Mouse (Mus musculus): ENCODE measurements at regions not wholly inside any gene's neighbourhood (a gene's known extent, or its start where the extent isn't known, plus 50 kb on each side); places are given as distances from the start of the nearest gene placed in this dataset.

GRCm38 (mm10) chr3:52198751-52199738 lies 69.1 kb upstream of the Foxo1 start:
- Histone ChIP-seq H3K27ac (no peak overlapping the region), H3K27me3 (ENCODE audit: low read depth, poor library complexity, severe bottlenecking) (no peaks in the 10 kb centered on the region), H3K36me3 (no peaks in the 10 kb centered on the region), H3K4me3 (no peak overlapping the region), H3K4me1 (peaks cover 30% of the 10 kb centered on the region), H3K9me3 (replicated peaks) (no peaks in the 10 kb centered on the region)
- WGBS: 53% methylated on average over 17 of the region's 17 CpGs
- peak; percentile 42 for DNase-seq (ENCODE audit: low spot score)

- 78% methylated on average over 4 of the region's 4 CpGs for WGBS
- Histone ChIP-seq H3K4me1 (peaks cover 25% of the 10 kb centered on the region), H3K4me3 (no peak overlapping the region), H3K27ac (no peak overlapping the region), H3K9me3 (replicated peaks) (0 out of 2 replicates have a peak, but pooled peaks cover 3% of the 10 kb centered on the region), H3K36me3 (no peaks in the 10 kb centered on the region), H3K27me3 (ENCODE audit: low read depth, poor library complexity, severe bottlenecking) (no peaks in the 10 kb centered on the region)
- DNase-seq (ENCODE audit: low spot score): peak; percentile 19
These were observed 68.0 kb upstream of the Foxo1 start for GRCm38 (mm10) chr3:52200106-52200505.

DNA sequence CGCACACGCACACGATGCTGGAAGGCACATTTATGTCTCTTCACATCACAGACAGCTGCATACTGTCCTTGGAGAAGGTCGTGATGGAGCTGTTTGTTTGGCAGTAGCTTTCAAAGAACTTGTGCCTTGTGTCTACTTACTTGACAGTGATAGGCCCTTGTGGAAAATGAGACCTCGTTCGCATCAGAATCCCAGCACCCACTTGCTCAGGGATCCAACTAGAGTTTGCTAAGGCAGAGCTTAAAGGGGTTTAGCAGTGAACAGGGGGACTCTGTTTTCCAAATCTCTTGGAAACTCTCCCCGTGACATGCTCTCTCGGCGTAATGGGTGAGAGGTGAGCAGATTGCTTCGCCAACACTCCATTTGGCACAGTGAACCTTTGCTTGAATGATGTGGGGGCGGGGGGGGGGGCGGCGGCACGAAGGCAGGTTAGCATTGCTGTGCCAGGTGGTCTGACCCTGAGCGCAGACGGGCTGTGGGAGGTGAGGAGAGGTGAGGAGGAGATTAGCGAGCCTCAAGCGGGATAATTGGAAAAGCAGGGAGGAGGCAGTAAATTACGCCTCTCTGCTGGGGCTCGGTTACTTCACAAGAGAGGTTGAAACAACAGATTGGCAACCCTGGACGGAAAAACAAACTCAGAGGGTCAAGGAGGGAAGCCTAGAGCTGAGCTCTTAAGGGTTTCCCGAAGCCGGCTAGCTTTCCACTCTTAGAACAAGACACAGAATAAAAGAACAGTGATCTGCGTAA lies 57.4 kb upstream of the Foxo1 start:
- H3K27me3 ChIP-seq (ENCODE audit: low read depth, poor library complexity, severe bottlenecking): peaks cover 9% of the 10 kb centered on the region; the same call in 1 of the 2 replicates
- peak overlapping the region; percentile 37 for H3K27ac ChIP-seq
- no peaks in the 10 kb centered on the region for H3K9me3 ChIP-seq (replicated peaks)
- H3K4me3 ChIP-seq: peak overlapping the region; percentile 42
- H3K36me3 ChIP-seq: no peaks in the 10 kb centered on the region
- peak; percentile 42 for DNase-seq (ENCODE audit: low spot score)
- 16% methylated on average over 24 of the region's 24 CpGs for WGBS
- H3K4me1 ChIP-seq: peaks cover 15% of the 10 kb centered on the region

GRCm38 (mm10) chr3:52211303-52211695 lies 56.8 kb upstream of the Foxo1 start:
- peak; percentile 28 for DNase-seq (ENCODE audit: low spot score)
- Histone ChIP-seq H3K27me3 (ENCODE audit: low read depth, poor library complexity, severe bottlenecking) (peaks cover 9% of the 10 kb centered on the region; the same call in 1 of the 2 replicates), H3K27ac (peak overlapping the region; percentile 37; the same call in 1 of the 2 replicates), H3K4me3 (peak overlapping the region; percentile 42), H3K9me3 (replicated peaks) (no peaks in the 10 kb centered on the region), H3K4me1 (peaks cover 15% of the 10 kb centered on the region), H3K36me3 (no peaks in the 10 kb centered on the region)
- WGBS: 22% methylated on average over 6 of the region's 6 CpGs

GRCm38 (mm10) chr3:52214114-52214513 lies 54.0 kb upstream of the Foxo1 start:
- Histone ChIP-seq H3K4me3 (no peak overlapping the region), H3K9me3 (replicated peaks) (no peaks in the 10 kb centered on the region), H3K27me3 (ENCODE audit: low read depth, poor library complexity, severe bottlenecking) (peaks cover 9% of the 10 kb centered on the region; the same call in 1 of the 2 replicates), H3K27ac (no peak overlapping the region), H3K4me1 (peaks cover 15% of the 10 kb centered on the region), H3K36me3 (no peaks in the 10 kb centered on the region)
- WGBS: 94% methylated on average over 7 of the region's 7 CpGs
- peak; percentile 12 for DNase-seq (ENCODE audit: low spot score)

GRCm38 (mm10) chr3:52215083-52215482 lies 53.1 kb upstream of the Foxo1 start:
- H3K27ac ChIP-seq: no peak overlapping the region
- peaks cover 15% of the 10 kb centered on the region for H3K4me1 ChIP-seq
- no peak overlapping the region for H3K4me3 ChIP-seq
- no peaks in the 10 kb centered on the region for H3K36me3 ChIP-seq
- H3K9me3 ChIP-seq (replicated peaks): no peaks in the 10 kb centered on the region
- DNase-seq (ENCODE audit: low spot score): peak; percentile 19
- H3K27me3 ChIP-seq (ENCODE audit: low read depth, poor library complexity, severe bottlenecking): peaks cover 5% of the 10 kb centered on the region; the same call in 1 of the 2 replicates
- WGBS: 90% methylated on average over 9 of the region's 9 CpGs

All from limb, embryonic 10.5 days (tissue).